Mouse (Mus musculus): Measurements from ENCODE around the gene Abhd14b. TPM values are rescaled to one million over a fixed set of nuclear protein-coding genes. Genes with fewer than 3 reads are reported as not detected.

Abhd14b gene
- polyA plus RNA-seq, 1 experiment, result 16.8 TPM

- Histone ChIP-seq H3K4me3 (ENCODE audit: insufficient read depth, low read length) (no peak overlapping the region), H3K27ac (ENCODE audit: insufficient read depth, low read length) (no peak overlapping the region), H3K4me1 (ENCODE audit: control insufficient read depth, insufficient read depth, low read length) (peaks cover 8% of the 10 kb centered on the region; the same call in 1 of the 2 replicates)
- no peak for TF ChIP-seq CTCF (IDR thresholded peaks at IDR 0.05; ENCODE audit: borderline replicate concordance, insufficient read depth, low read length)
- TF ChIP-seq POLR2A (IDR thresholded peaks at IDR 0.05; ENCODE audit: low read depth, low read length), result no peak
These were observed 37.1 kb upstream of the Abhd14b start for GRCm38 (mm10) chr9:106410086-106410650.

GRCm38 (mm10) chr9:106411091-106411594, 36.1 kb upstream of the Abhd14b start:
- no peak overlapping the region for H3K27ac ChIP-seq (ENCODE audit: insufficient read depth, low read length)
- H3K4me3 ChIP-seq (ENCODE audit: insufficient read depth, low read length), result no peak overlapping the region
- TF ChIP-seq CTCF (IDR thresholded peaks at IDR 0.05; ENCODE audit: borderline replicate concordance, insufficient read depth, low read length) (no peak), POLR2A (IDR thresholded peaks at IDR 0.05; ENCODE audit: low read depth, low read length) (no peak)
- peaks cover 8% of the 10 kb centered on the region; the same call in 1 of the 2 replicates for H3K4me1 ChIP-seq (ENCODE audit: control insufficient read depth, insufficient read depth, low read length)

DNA sequence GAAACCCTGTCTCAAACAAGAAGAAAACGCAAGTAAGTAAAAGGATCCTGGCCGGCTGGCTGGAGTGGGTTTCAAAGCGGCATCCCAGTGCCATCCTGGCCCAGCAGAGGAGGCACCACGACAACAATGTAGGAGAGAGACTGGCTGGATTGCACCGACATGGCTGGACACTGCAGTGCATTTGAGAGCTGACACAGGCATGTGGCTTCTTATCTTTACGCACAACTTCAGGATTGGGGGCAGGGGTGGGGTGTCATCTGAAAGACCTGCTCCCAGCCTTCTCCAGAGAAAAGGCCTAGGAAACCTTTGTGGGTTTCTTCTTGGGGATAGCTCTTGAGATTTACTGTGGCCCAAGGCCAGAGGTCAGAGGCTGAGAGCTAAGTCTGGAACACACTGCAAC, 35.5 kb upstream of the Abhd14b start:
- no peak overlapping the region for H3K4me3 ChIP-seq (ENCODE audit: insufficient read depth, low read length)
- no peak for TF ChIP-seq CTCF (IDR thresholded peaks at IDR 0.05; ENCODE audit: borderline replicate concordance, insufficient read depth, low read length)
- TF ChIP-seq POLR2A (IDR thresholded peaks at IDR 0.05; ENCODE audit: low read depth, low read length), result no peak
- no peak overlapping the region for H3K27ac ChIP-seq (ENCODE audit: insufficient read depth, low read length)
- H3K4me1 ChIP-seq (ENCODE audit: control insufficient read depth, insufficient read depth, low read length), result peaks cover 8% of the 10 kb centered on the region; the same call in 1 of the 2 replicates

- Histone ChIP-seq H3K4me1 (ENCODE audit: control insufficient read depth, insufficient read depth, low read length) (peaks cover 8% of the 10 kb centered on the region; the same call in 1 of the 2 replicates), H3K27ac (ENCODE audit: insufficient read depth, low read length) (no peak overlapping the region), H3K4me3 (ENCODE audit: insufficient read depth, low read length) (no peak overlapping the region)
- no peak for TF ChIP-seq CTCF (IDR thresholded peaks at IDR 0.05; ENCODE audit: borderline replicate concordance, insufficient read depth, low read length)
- no peak for TF ChIP-seq POLR2A (IDR thresholded peaks at IDR 0.05; ENCODE audit: low read depth, low read length)
These were observed 35.0 kb upstream of the Abhd14b start for GRCm38 (mm10) chr9:106412210-106412609.

DNA sequence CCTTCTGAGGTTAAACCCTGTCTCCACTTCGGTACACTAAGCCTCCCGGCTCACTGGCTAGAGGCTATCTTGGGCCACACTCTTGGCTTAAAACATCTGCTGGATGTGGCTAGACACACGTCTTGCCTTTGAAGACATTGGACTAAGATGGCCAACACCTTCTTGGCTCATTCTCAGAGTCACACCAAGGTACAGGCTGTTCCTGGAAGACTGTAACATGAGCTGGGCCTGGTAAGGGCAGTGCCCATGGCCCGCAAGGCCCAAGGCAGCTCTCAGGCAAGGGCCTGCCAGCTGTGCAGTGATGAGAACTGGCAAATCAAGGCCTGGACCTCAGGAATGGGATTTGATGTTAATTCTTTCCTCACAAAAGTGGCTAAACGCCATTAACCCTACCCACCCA, 33.7 kb upstream of the Abhd14b start:
- no peak overlapping the region for H3K4me3 ChIP-seq (ENCODE audit: insufficient read depth, low read length)
- peaks cover 13% of the 10 kb centered on the region for H3K4me1 ChIP-seq (ENCODE audit: control insufficient read depth, insufficient read depth, low read length)
- TF ChIP-seq CTCF (IDR thresholded peaks at IDR 0.05; ENCODE audit: borderline replicate concordance, insufficient read depth, low read length) (no peak), POLR2A (IDR thresholded peaks at IDR 0.05; ENCODE audit: low read depth, low read length) (no peak)
- no peak overlapping the region for H3K27ac ChIP-seq (ENCODE audit: insufficient read depth, low read length)

GRCm38 (mm10) chr9:106416826-106417225, 30.4 kb upstream of the Abhd14b start:
- H3K27ac ChIP-seq (ENCODE audit: insufficient read depth, low read length), result no peak overlapping the region
- no peak overlapping the region for H3K4me3 ChIP-seq (ENCODE audit: insufficient read depth, low read length)
- H3K4me1 ChIP-seq (ENCODE audit: control insufficient read depth, insufficient read depth, low read length), result peaks cover 22% of the 10 kb centered on the region
- TF ChIP-seq POLR2A (IDR thresholded peaks at IDR 0.05; ENCODE audit: low read depth, low read length) (no peak), CTCF (IDR thresholded peaks at IDR 0.05; ENCODE audit: borderline replicate concordance, insufficient read depth, low read length) (no peak)

DNA sequence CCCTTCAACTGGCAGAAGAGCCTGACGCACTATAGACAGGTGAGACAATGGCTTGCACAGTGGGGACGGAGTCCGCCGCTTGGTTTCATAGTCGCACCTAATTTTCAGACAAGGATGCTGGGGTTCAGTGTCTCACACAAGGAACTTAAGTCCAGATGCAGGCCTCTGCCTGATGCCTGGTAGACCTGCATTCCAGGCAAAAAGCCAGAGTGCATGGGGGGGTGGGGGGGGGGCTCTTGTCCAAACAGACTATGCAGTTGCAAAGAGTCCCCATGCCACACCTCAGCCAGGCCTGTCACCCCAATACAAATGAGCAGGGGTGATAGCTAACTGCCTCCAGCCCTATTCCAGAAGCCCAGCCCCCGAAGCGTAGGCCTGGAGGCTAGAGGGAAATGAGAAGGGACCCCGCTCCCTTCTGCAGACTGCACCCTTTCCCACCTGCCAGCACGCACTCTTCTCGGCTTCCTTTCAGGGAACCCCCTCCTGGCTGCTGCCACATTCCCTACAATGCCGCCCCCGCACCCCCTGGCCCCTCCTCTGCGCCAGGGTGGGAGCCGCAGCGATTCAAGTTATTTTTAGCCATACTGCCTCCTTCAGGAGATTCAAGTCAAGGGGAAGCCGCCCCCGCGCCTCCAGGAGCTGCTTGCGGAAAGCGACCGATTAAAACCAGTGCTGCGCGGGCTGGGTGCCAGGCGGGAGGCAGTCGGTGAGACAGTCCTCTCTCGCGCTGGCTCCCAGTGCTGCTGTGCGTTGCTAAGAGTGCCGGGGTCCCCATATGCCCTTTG, 29.2 kb upstream of the Abhd14b start:
- no peak overlapping the region for H3K27ac ChIP-seq (ENCODE audit: insufficient read depth, low read length)
- TF ChIP-seq POLR2A (IDR thresholded peaks at IDR 0.05; ENCODE audit: low read depth, low read length), result peak; percentile 34; the same call in 1 of the 2 replicates
- no peak for TF ChIP-seq CTCF (IDR thresholded peaks at IDR 0.05; ENCODE audit: borderline replicate concordance, insufficient read depth, low read length)
- no peak overlapping the region for H3K4me3 ChIP-seq (ENCODE audit: insufficient read depth, low read length)
- peaks cover 14% of the 10 kb centered on the region for H3K4me1 ChIP-seq (ENCODE audit: control insufficient read depth, insufficient read depth, low read length)

DNA sequence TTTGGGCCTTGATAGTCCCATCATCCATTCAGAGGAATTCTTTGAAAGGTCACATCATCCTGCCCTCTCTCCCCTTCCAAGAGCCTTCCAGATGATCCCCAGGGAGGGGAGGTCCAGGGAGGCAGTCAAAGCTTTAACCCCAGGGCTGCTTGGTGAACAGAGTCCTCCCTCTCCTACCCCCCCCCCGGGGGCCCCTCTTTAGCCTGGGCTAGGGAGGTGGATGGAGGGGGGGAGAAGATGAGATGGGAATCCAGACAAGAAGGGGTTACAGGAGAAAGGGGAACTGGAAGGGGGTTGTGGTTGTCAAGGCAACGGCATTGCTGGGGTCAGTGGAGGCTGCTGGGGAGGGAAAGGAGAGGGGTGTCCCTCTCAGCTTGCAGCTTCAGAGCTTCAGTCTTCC, 26.7 kb upstream of the Abhd14b start:
- Histone ChIP-seq H3K4me1 (ENCODE audit: control insufficient read depth, insufficient read depth, low read length) (peaks cover 14% of the 10 kb centered on the region), H3K4me3 (ENCODE audit: insufficient read depth, low read length) (no peak overlapping the region), H3K27ac (ENCODE audit: insufficient read depth, low read length) (no peak overlapping the region)
- TF ChIP-seq CTCF (IDR thresholded peaks at IDR 0.05; ENCODE audit: borderline replicate concordance, insufficient read depth, low read length) (no peak), POLR2A (IDR thresholded peaks at IDR 0.05; ENCODE audit: low read depth, low read length) (no peak)

DNA sequence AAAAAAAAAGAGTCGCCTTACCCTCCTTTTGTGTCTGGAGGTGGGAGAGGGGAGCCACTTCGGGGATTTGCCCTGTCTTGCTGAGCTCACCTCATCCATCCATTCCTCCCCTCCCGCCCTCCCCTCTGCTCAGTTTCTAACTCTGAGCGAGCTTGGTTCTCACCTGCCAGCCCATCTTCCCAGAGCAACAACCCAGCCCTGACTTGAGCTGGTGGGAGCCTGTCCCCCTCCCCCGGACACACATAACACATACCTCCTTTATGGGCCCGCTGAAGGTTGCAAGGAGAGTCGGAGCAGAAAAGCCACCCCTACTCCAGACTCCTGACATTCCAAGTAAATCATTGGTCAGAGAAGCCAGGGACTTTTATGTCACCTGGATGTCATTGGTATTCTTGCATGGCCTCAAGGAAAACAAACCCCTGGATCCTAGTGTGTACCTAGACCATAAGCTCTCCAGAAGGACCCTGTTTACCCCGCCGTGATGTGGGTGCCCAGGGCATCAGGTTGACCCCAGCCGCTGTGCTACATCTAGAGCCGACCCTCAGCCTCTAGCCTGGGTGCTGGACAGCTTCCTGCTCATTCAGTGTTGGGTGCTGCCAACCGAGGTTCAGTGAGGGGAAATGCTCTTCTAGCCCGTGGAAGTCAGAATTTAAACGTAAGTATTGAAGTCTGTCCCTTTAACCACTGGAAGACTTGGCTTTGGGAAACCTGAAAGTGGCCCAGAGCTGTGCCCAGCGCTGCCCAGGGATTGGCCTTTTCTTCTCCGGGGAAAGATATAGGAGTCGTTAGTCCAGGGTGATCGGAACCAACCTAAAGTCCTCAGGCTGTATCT, 26.0 kb upstream of the Abhd14b start:
- H3K27ac ChIP-seq (ENCODE audit: insufficient read depth, low read length), result no peak overlapping the region
- H3K4me1 ChIP-seq (ENCODE audit: control insufficient read depth, insufficient read depth, low read length), result peaks cover 14% of the 10 kb centered on the region
- no peak overlapping the region for H3K4me3 ChIP-seq (ENCODE audit: insufficient read depth, low read length)
- no peak for TF ChIP-seq CTCF (IDR thresholded peaks at IDR 0.05; ENCODE audit: borderline replicate concordance, insufficient read depth, low read length)
- TF ChIP-seq POLR2A (IDR thresholded peaks at IDR 0.05; ENCODE audit: low read depth, low read length), result no peak

Data from embryonic fibroblast, embryonic 13.5 days (primary cell).